Mouse (Mus musculus) embryo, embryonic 10.5 days (tissue): ENCODE results near the gene Jazf1.
A peak's percentile ranks its signal among the peaks of the same experiment; 100 is the strongest.

Experiments
- DNase-seq: peaks from one replicate; pipeline ENCODE4 v3.0.0-alpha.2; 2015; ENCODE audit warnings: low spot score

Jazf1 gene

GRCm38 (mm10) chr6:53010286-53010685, 58.1 kb downstream of the Jazf1 start:
- no peak for DNase-seq

GRCm38 (mm10) chr6:53006032-53006431, 62.4 kb downstream of the Jazf1 start:
- no peak for DNase-seq

GRCm38 (mm10) chr6:53005544-53005943, 62.9 kb downstream of the Jazf1 start:
- DNase-seq: no peak

- no peak for DNase-seq
These were observed 77.6 kb downstream of the Jazf1 start for GRCm38 (mm10) chr6:52990816-52991215.

GRCm38 (mm10) chr6:52987905-52988640, 80.4 kb downstream of the Jazf1 start:
- DNase-seq: no peak

GRCm38 (mm10) chr6:52987391-52987790, 81.0 kb downstream of the Jazf1 start:
- peak; percentile 82 for DNase-seq

- peak; percentile 31 for DNase-seq
These were observed 86.3 kb downstream of the Jazf1 start for GRCm38 (mm10) chr6:52982175-52982574.

GRCm38 (mm10) chr6:52979503-52979902, 88.9 kb downstream of the Jazf1 start:
- DNase-seq: no peak

GRCm38 (mm10) chr6:52973351-52973750, 95.1 kb downstream of the Jazf1 start:
- DNase-seq: no peak

GRCm38 (mm10) chr6:52972138-52972537, 96.3 kb downstream of the Jazf1 start:
- peak; percentile 31 for DNase-seq

GRCm38 (mm10) chr6:52969717-52970261, 98.6 kb downstream of the Jazf1 start:
- peak; percentile 78 for DNase-seq

GRCm38 (mm10) chr6:52968346-52968891, 100.0 kb downstream of the Jazf1 start:
- peak; percentile 36 for DNase-seq

GRCm38 (mm10) chr6:52967557-52968270, 100.7 kb downstream of the Jazf1 start:
- peak; percentile 64 for DNase-seq

GRCm38 (mm10) chr6:52966001-52966400, 102.4 kb downstream of the Jazf1 start:
- DNase-seq: peak; percentile 18

GRCm38 (mm10) chr6:52965340-52965739, 103.1 kb downstream of the Jazf1 start:
- DNase-seq: peak; percentile 23

- DNase-seq: no peak
These were observed 104.4 kb downstream of the Jazf1 start for GRCm38 (mm10) chr6:52963840-52964690.

GRCm38 (mm10) chr6:52963430-52963732, 105.0 kb downstream of the Jazf1 start:
- DNase-seq: peak; percentile 16

- no peak for DNase-seq
These were observed 105.6 kb downstream of the Jazf1 start for GRCm38 (mm10) chr6:52962600-52963429.

- peak; percentile 21 for DNase-seq
These were observed 106.6 kb downstream of the Jazf1 start for GRCm38 (mm10) chr6:52961660-52962490.

GRCm38 (mm10) chr6:52957730-52958129, 110.7 kb downstream of the Jazf1 start:
- peak; percentile 88 for DNase-seq
